Mouse (Mus musculus) heart, embryonic 11.5 days (tissue): ENCODE data around the gene Flad1. TPM values are rescaled to one million over a fixed set of nuclear protein-coding genes. Genes with fewer than 3 reads are reported as not detected.

Experiments used
- ATAC-seq: fragments of 200-750 bp; cut with Nextera tagmentation; replicated peaks from 2 replicates; pipeline ENCODE4 v1.8.0; 2017; ENCODE audit warnings: moderate library complexity; ENCODE audit not compliant: insufficient number of reproducible peaks, low FRiP score, low TSS enrichment
- H3K27ac ChIP-seq: fragments of 300-500 bp; sonication (generic); 2 replicates; pipeline ENCODE4 v1.5.1; 2014; ENCODE audit warnings: mild to moderate bottlenecking, low read depth, low read length
- H3K27me3 ChIP-seq: fragments of 300-500 bp; sonication (generic); 2 replicates; pipeline ENCODE4 v1.6.1; 2014; ENCODE audit warnings: mild to moderate bottlenecking, low read length, mixed read lengths; ENCODE audit not compliant: control insufficient read depth, insufficient read depth
- H3K36me3 ChIP-seq: fragments of 300-500 bp; sonication (generic); 2 replicates; pipeline ENCODE4 v1.6.1; 2014; ENCODE audit warnings: mild to moderate bottlenecking, low read length, moderate library complexity, mixed read lengths; ENCODE audit not compliant: control insufficient read depth, insufficient read depth
- H3K4me1 ChIP-seq: fragments of 300-500 bp; sonication (generic); 2 replicates; pipeline ENCODE4 v1.6.1; 2014; ENCODE audit warnings: low read length; ENCODE audit not compliant: control insufficient read depth, insufficient read depth
- H3K4me2 ChIP-seq: fragments of 300-500 bp; sonication (generic); 2 replicates; pipeline ENCODE4 v1.6.1; 2014; ENCODE audit warnings: mild to moderate bottlenecking, moderate library complexity
- H3K4me3 ChIP-seq: fragments of 300-500 bp; sonication (generic); 2 replicates; pipeline ENCODE4 v1.5.1; 2014; ENCODE audit warnings: low read depth, low read length
- H3K9ac ChIP-seq: fragments of 300-500 bp; sonication (generic); 2 replicates; pipeline ENCODE4 v1.6.1; 2014; ENCODE audit warnings: mild to moderate bottlenecking, low read depth, low read length, moderate library complexity
- H3K9me3 ChIP-seq: fragments of 300-500 bp; sonication (generic); replicated peaks from 2 replicates; pipeline ENCODE4 v1.6.1; 2016; ENCODE audit warnings: low read length; ENCODE audit not compliant: control insufficient read depth
- WGBS: fragments of 180-500 bp; shearing (Covaris S2); extraction: QIAGEN DNeasy Blood & Tissue Kit; methylation state at CpG from one replicate; pipeline ENCODE4 v1.1.7; 2014; ENCODE audit not compliant: insufficient replicate concordance; 5-methylcytosine and 5-hydroxymethylcytosine counted together
- polyA plus RNA-seq: library from polyadenylated mRNA; unstranded; fragments of >200 nt; fragmentation: Nextera tagmentation; extraction: Ambion mirVana; gene quantifications from 2 replicates; pipeline ENCODE4 v1.2.1, GENCODE M21; 2014

Flad1 gene
- polyA plus RNA-seq, 1 experiment from 2014 or later: 34.2 TPM

DNA sequence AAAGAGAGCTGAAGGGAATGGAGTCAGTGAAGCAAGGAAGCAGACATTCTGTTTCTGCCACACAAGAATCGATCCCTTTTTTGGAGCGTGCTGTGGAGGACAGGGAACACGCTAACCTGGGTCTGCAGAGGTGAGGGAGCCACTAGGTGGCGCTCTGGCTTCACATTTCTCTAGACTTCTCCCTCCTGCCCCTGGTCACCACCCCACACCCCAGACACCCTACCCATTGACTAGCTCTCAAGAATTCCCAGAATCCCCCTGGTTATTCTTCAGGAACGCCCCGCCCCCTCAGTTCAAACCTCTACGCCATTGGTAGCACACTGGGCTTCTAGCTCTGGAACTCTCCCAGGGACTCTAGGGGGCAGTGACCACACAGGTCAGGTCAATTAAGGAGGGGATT is 37.9 kb upstream of the Flad1 start:
- WGBS: 41% methylated on average over 7 of the region's 7 CpGs

GRCm38 (mm10) chr3:89448720-89449537 is 37.3 kb upstream of the Flad1 start:
- peak; percentile 55; the same call in 1 of the 2 replicates for ATAC-seq
- Histone ChIP-seq H3K9ac (0 out of 2 replicates have a peak overlapping the region, but pooled peaks have one; percentile 16), H3K27me3 (no peaks in the 10 kb centered on the region), H3K4me2 (peak overlapping the region; percentile 38), H3K36me3 (peaks cover 8% of the 10 kb centered on the region), H3K27ac (peak overlapping the region; percentile 80), H3K4me3 (no peak overlapping the region), H3K9me3 (no peaks in the 10 kb centered on the region), H3K4me1 (peaks cover 33% of the 10 kb centered on the region)
- WGBS: 43% methylated on average over 13 of the region's 13 CpGs

More for the DNA sequence above, 37.9 kb upstream of the Flad1 start:
- Histone ChIP-seq H3K36me3 (peaks cover 8% of the 10 kb centered on the region), H3K27me3 (no peaks in the 10 kb centered on the region), H3K9me3 (no peaks in the 10 kb centered on the region), H3K27ac (peak overlapping the region; percentile 80), H3K4me2 (peak overlapping the region; percentile 38), H3K9ac (no peak overlapping the region), H3K4me1 (peaks cover 33% of the 10 kb centered on the region), H3K4me3 (no peak overlapping the region)
- no peak; the same call in 1 of the 2 replicates for ATAC-seq

GRCm38 (mm10) chr3:89440691-89441090 is 29.0 kb upstream of the Flad1 start:
- Histone ChIP-seq H3K4me1 (peaks cover 12% of the 10 kb centered on the region; the same call in 1 of the 2 replicates), H3K9me3 (no peaks in the 10 kb centered on the region), H3K4me2 (no peak overlapping the region), H3K36me3 (peaks cover 12% of the 10 kb centered on the region), H3K4me3 (no peak overlapping the region), H3K9ac (no peak overlapping the region), H3K27ac (no peak overlapping the region), H3K27me3 (no peaks in the 10 kb centered on the region)
- WGBS: 86% methylated on average over 2 of the region's 2 CpGs
- ATAC-seq: no peak

GRCm38 (mm10) chr3:89437269-89437668 is 25.6 kb upstream of the Flad1 start:
- H3K4me3 ChIP-seq: peak overlapping the region; percentile 57
- H3K4me1 ChIP-seq: peaks cover 12% of the 10 kb centered on the region; the same call in 1 of the 2 replicates
- no peaks in the 10 kb centered on the region for H3K9me3 ChIP-seq
- peak overlapping the region; percentile 78 for H3K9ac ChIP-seq
- WGBS: 37% methylated on average over 5 of the region's 5 CpGs
- ATAC-seq: no peak
- H3K27me3 ChIP-seq: no peaks in the 10 kb centered on the region
- peak overlapping the region; percentile 68 for H3K27ac ChIP-seq
- peak overlapping the region; percentile 72 for H3K4me2 ChIP-seq
- peaks cover 10% of the 10 kb centered on the region for H3K36me3 ChIP-seq

GRCm38 (mm10) chr3:89436176-89437113 is 24.8 kb upstream of the Flad1 start, which contains the start of gene Pbxip1:
Gene Pbxip1 (plus strand): TSS chr3:89436706.
- H3K36me3 ChIP-seq: peaks cover 12% of the 10 kb centered on the region
- peak; percentile 60 for ATAC-seq
- peak within 1 kb of the TSS; percentile 72 for H3K4me2 ChIP-seq
- H3K27ac ChIP-seq: peak within 1 kb of the TSS; percentile 68
- peaks cover 15% of the 10 kb centered on the region for H3K4me1 ChIP-seq
- no peaks in the 10 kb centered on the region for H3K27me3 ChIP-seq
- peak within 1 kb of the TSS; percentile 78 for H3K9ac ChIP-seq
- WGBS: 5% methylated on average over 16 of the region's 16 CpGs
- H3K9me3 ChIP-seq: no peaks in the 10 kb centered on the region
- peak within 1 kb of the TSS; percentile 57 for H3K4me3 ChIP-seq

DNA sequence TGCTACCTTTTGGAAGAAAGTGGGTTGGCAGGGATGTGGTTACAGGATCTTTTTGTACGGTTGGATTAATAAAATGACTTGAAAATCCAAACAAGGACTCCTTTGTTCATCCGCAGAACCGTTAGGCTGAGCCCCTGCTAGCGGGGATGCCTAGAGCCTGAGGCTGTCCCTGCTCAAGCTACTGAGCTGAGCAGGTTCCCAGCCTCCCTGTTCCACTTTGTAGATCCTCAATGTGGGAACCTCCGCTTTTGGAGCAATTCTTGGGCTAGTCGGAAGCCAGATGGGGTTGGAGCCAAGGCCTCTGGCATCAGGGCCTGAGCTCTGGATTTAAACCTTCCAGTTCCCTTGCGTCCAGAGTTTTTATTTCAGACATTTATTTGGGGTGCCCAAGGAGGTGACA is 23.4 kb upstream of the Flad1 start:
- 81% methylated on average over 7 of the region's 7 CpGs for WGBS
- no peaks in the 10 kb centered on the region for H3K27me3 ChIP-seq
- H3K36me3 ChIP-seq: peaks cover 13% of the 10 kb centered on the region
- H3K4me1 ChIP-seq: peaks cover 21% of the 10 kb centered on the region
- no peak overlapping the region for H3K4me3 ChIP-seq
- H3K9ac ChIP-seq: no peak overlapping the region
- no peak overlapping the region for H3K4me2 ChIP-seq
- H3K9me3 ChIP-seq: no peaks in the 10 kb centered on the region
- no peak overlapping the region for H3K27ac ChIP-seq
- ATAC-seq: no peak

DNA sequence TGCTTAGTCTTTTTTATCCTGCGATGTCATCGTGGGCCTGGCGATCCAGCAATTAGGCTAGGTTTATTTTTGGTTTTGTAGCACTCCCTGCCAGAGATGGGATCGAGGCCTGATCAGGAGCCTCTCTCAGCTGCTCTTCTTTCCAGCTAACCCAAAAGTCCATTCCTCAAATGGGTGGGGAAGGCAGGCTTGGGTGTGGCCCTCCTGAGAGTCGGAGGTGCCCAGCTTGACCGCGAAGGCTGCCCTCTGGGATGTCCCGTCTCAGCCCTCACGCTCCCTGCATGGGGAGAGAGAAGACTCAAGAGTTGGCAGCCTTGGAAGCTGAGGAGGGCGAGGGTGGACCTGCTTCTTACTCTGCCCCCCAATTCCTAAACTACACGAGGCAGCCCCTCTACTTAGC is 22.9 kb upstream of the Flad1 start:
- no peak overlapping the region for H3K4me2 ChIP-seq
- no peaks in the 10 kb centered on the region for H3K27me3 ChIP-seq
- no peak overlapping the region for H3K9ac ChIP-seq
- H3K9me3 ChIP-seq: no peaks in the 10 kb centered on the region
- ATAC-seq: no peak
- H3K27ac ChIP-seq: no peak overlapping the region
- peaks cover 21% of the 10 kb centered on the region for H3K4me1 ChIP-seq
- 76% methylated on average over 11 of the region's 11 CpGs for WGBS
- H3K4me3 ChIP-seq: no peak overlapping the region
- peaks cover 11% of the 10 kb centered on the region for H3K36me3 ChIP-seq

DNA sequence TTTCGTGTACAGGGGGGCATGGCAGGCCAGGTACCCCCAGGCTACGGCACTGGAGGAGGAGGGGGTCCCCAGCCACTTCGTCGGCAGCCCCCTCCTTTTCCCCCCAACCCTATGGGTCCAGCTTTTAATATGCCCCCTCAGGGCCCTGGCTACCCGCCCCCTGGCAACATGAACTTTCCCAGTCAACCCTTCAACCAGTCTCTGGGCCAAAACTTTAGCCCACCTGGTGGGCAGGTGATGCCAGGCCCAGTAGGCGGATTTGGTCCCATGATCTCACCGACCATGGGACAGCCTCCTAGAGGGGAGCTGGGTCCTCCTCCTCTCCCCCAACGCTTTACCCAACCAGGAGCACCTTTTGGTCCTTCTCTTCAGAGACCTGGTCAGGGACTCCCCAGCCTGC is 20.9 kb upstream of the Flad1 start:
- 90% methylated on average over 7 of the region's 8 CpGs for WGBS
- Histone ChIP-seq H3K36me3 (peaks cover 11% of the 10 kb centered on the region), H3K4me2 (no peak overlapping the region), H3K4me1 (peaks cover 20% of the 10 kb centered on the region), H3K4me3 (no peak overlapping the region), H3K27ac (no peak overlapping the region), H3K27me3 (no peaks in the 10 kb centered on the region), H3K9me3 (no peaks in the 10 kb centered on the region), H3K9ac (no peak overlapping the region)
- no peak for ATAC-seq
